ENCODE assay signal across 8 mouse cellular contexts in genomic region chr1:161247643-161248580, GRCm38 (mm10). TPM values are rescaled to one million over a fixed set of nuclear protein-coding genes. Genes with fewer than 3 reads are reported as not detected.
A peak's percentile ranks its signal among the peaks of the same experiment; 100 is the strongest.
DNase-seq lines count a peak whose midpoint lies in the region; ATAC-seq lines count a peak whose summit lies in the region.

No protein-coding gene starts in this region.

- DNase-seq in adrenal gland, adult 2 months: peak; percentile 80
- no peak for DNase-seq in adrenal gland, postnatal 4 days (ENCODE audit: low spot score in 2 of 2)
- peak; percentile 36 for DNase-seq in 3T3-L1 (ENCODE audit: low read depth, low spot score)
- no peak for DNase-seq in forebrain, embryonic 11.5 days (ENCODE audit: low spot score)
- DNase-seq in frontal cortex, postnatal 14 days (ENCODE audit: low spot score in 2 of 2): no peak

- H3K4me2 ChIP-seq in forebrain, embryonic 11.5 days (ENCODE audit: low read depth, low read length, severe bottlenecking): 0 out of 2 replicates have a peak overlapping the region, but pooled peaks have one; percentile 6
- H3K4me2 ChIP-seq in kidney, embryonic 15.5 days: peak overlapping the region; percentile 87
- H3K4me2 ChIP-seq in neural tube, embryonic 15.5 days: peak overlapping the region; percentile 85; the same call in 1 of the 2 replicates

- 0 out of 2 replicates have a peak, but pooled peaks cover 4% of the 10 kb centered on the region for H3K4me1 ChIP-seq in forebrain, embryonic 11.5 days (replicated peaks; ENCODE audit: control insufficient read depth, insufficient read depth, low read length)
- peaks cover 27% of the 10 kb centered on the region for H3K4me1 ChIP-seq in kidney, embryonic 15.5 days
- H3K4me1 ChIP-seq in neural tube, embryonic 15.5 days: peaks cover 32% of the 10 kb centered on the region

- no peak overlapping the region for H3K9ac ChIP-seq in forebrain, embryonic 11.5 days (ENCODE audit: low read length)
- H3K9ac ChIP-seq in kidney, embryonic 15.5 days: no peak overlapping the region
- H3K9ac ChIP-seq in neural tube, embryonic 15.5 days (replicated peaks): no peak overlapping the region

- WGBS in forebrain, embryonic 11.5 days: 86% methylated on average over 11 of the region's 11 CpGs
- 83% methylated on average over 11 of the region's 11 CpGs for WGBS in kidney, embryonic 15.5 days
- 85% methylated on average over 11 of the region's 11 CpGs for WGBS in neural tube, embryonic 15.5 days

- peaks cover 3% of the 10 kb centered on the region; the same call in 1 of the 2 replicates for H3K36me3 ChIP-seq in forebrain, embryonic 11.5 days (ENCODE audit: control insufficient read depth, insufficient read depth, low read length)
- peaks cover 43% of the 10 kb centered on the region for H3K36me3 ChIP-seq in kidney, embryonic 15.5 days
- H3K36me3 ChIP-seq in neural tube, embryonic 15.5 days: peaks cover 16% of the 10 kb centered on the region

- H3K4me3 ChIP-seq in forebrain, embryonic 11.5 days (ENCODE audit: low read depth, low read length): no peak overlapping the region
- H3K4me3 ChIP-seq in kidney, embryonic 15.5 days (replicated peaks): no peak overlapping the region
- H3K4me3 ChIP-seq in neural tube, embryonic 15.5 days (replicated peaks): no peak overlapping the region

- H3K27me3 ChIP-seq in forebrain, embryonic 11.5 days (ENCODE audit: control insufficient read depth, insufficient read depth, low read length): no peaks in the 10 kb centered on the region
- peaks cover 8% of the 10 kb centered on the region for H3K27me3 ChIP-seq in kidney, embryonic 15.5 days
- H3K27me3 ChIP-seq in neural tube, embryonic 15.5 days (replicated peaks): no peaks in the 10 kb centered on the region

- H3K27ac ChIP-seq in forebrain, embryonic 11.5 days (ENCODE audit: low read depth, low read length): no peak overlapping the region
- no peak overlapping the region for H3K27ac ChIP-seq in kidney, embryonic 15.5 days
- H3K27ac ChIP-seq in neural tube, embryonic 15.5 days (replicated peaks): no peak overlapping the region

- ATAC-seq in forebrain, embryonic 11.5 days (replicated peaks; ENCODE audit: low FRiP score): no peak
- no peak for ATAC-seq in kidney, embryonic 15.5 days (replicated peaks; ENCODE audit: low FRiP score)
- ATAC-seq in neural tube, embryonic 15.5 days (ENCODE audit: low FRiP score): no peak
- no peak for ATAC-seq in monocyte, adult 5-6 weeks (replicated peaks; ENCODE audit: insufficient number of reproducible peaks, low FRiP score, low TSS enrichment, poor library complexity, severe bottlenecking)

- H3K9me3 ChIP-seq in forebrain, embryonic 11.5 days (ENCODE audit: control insufficient read depth, low read length): no peaks in the 10 kb centered on the region
- no peaks in the 10 kb centered on the region for H3K9me3 ChIP-seq in kidney, embryonic 15.5 days (replicated peaks)
- H3K9me3 ChIP-seq in neural tube, embryonic 15.5 days (replicated peaks): no peaks in the 10 kb centered on the region

RNA-seq across cellular contexts. Expression of gene Prdx6, which starts 3.1 kb away (rescaled TPM):
- 100 to 1,000 TPM; 283 to 597 TPM for total RNA-seq in adrenal gland, adult 2 months (2021)
- polyA plus RNA-seq in adrenal gland, adult 2 months (2012; rRNA removed): 103 and 130 TPM in 2 replicates
- total RNA-seq in adrenal gland, postnatal 4 days (2021): 100 to 1,000 TPM; 369 to 400 TPM
- polyA plus RNA-seq in forebrain, embryonic 11.5 days (2014; fragmentation: Nextera tagmentation; extraction: Ambion mirVana): 443 and 453 TPM in 2 replicates
- polyA plus RNA-seq in kidney, embryonic 15.5 days (2015; fragmentation: Nextera tagmentation; extraction: Ambion mirVana): 489 and 496 TPM in 2 replicates
- polyA plus RNA-seq in neural tube, embryonic 15.5 days (2015; fragmentation: Nextera tagmentation; extraction: Ambion mirVana): 168 and 232 TPM in 2 replicates
- total RNA-seq in monocyte, adult 5-6 weeks (2017): 147 to 194 TPM (median 189 TPM) in 3 replicates

Comparison
In these comparisons a context has a peak if more than half of its experiments do, and no peak if none do; other contexts are left out.
1. DNase-seq: peak in adrenal gland, adult 2 months (single experiment) and 3T3-L1 (single experiment); none in adrenal gland, postnatal 4 days (0 of 2), forebrain, embryonic 11.5 days (single experiment) and frontal cortex, postnatal 14 days (0 of 2).
2. H3K4me2 ChIP-seq: peak in every context shown above with its lines; median percentile 87 in kidney, embryonic 15.5 days; 85 in neural tube, embryonic 15.5 days; 6 in forebrain, embryonic 11.5 days.